Mouse (Mus musculus): ENCODE data around the gene Mtss1l. TPM values are rescaled to one million over a fixed set of nuclear protein-coding genes. Genes with fewer than 3 reads are reported as not detected.
A peak's percentile ranks its signal among the peaks of the same experiment; 100 is the strongest.

The Mtss1l gene
- total and polyA plus RNA-seq, 3 experiments: 0.64 to 0.66 TPM; not detected in 1

GRCm38 (mm10) chr8:110726893-110727292 is 5.6 kb downstream of the Mtss1l start:
- in situ Hi-C loops (cut with MboI; ENCODE audit: low pct_ligation_motif_present, low pct_unique_long_range_greater_than_20kb, low sequenced_read_pairs): no loop called here
- Histone ChIP-seq H3K36me3 (replicated peaks in 1 of 2; ENCODE audit: control insufficient read depth in 1 of 2, insufficient read depth in 1 of 2, low read length in 1 of 2) (no peaks in the 10 kb centered on the region), H3K79me2 (replicated peaks; ENCODE audit: control insufficient read depth, extremely low read depth, insufficient read depth, poor library complexity, severe bottlenecking) (no peaks in the 10 kb centered on the region), H3K27ac (ENCODE audit: insufficient read depth, low read depth) (no peak overlapping the region), H3K4me3 (replicated peaks in 1 of 3; ENCODE audit: low read depth in 2 of 3, low read length in 2 of 3, poor library complexity in 1 of 3) (no peak overlapping the region), H3K9ac (ENCODE audit: insufficient read depth, low read depth) (no peak overlapping the region), H3K27me3 (replicated peaks) (no peaks in the 10 kb centered on the region), H3K4me2 (ENCODE audit: insufficient read depth, low read depth, poor library complexity, severe bottlenecking) (no peak overlapping the region), H3K4me1 (ENCODE audit: control insufficient read depth in 1 of 2, insufficient read depth in 2 of 2) (peaks cover 0 to 3% of the 10 kb centered on the region in 2 experiments; a peak in 1 of 4 replicates), H3K9me3 (replicated peaks; ENCODE audit: low read length) (no peaks in the 10 kb centered on the region)
- peak; percentile 22 for DNase-seq (ENCODE audit: extremely low read depth)
- dilution Hi-C loops (cut with MboI; ENCODE audit: extremely low pct_ligation_motif_present, extremely low pct_unique_long_range_greater_than_20kb, low sequenced_read_pairs): no loop called here
- TF ChIP-seq POLR2AphosphoS2 (IDR thresholded peaks at IDR 0.05; ENCODE audit: low read depth, low read length): no peak
- TF ChIP-seq NRF1 (IDR thresholded peaks at IDR 0.05; ENCODE audit: low read depth, low read length): peak; percentile 60
- peak; percentile 44 for TF ChIP-seq RAD21 (IDR thresholded peaks at IDR 0.05; ENCODE audit: low read depth, low read length)
- TF ChIP-seq MAX (IDR thresholded peaks at IDR 0.05; ENCODE audit: low read length): no peak
- no peak for TF ChIP-seq UBTF (IDR thresholded peaks at IDR 0.05; ENCODE audit: low read depth, low read length)
- TF ChIP-seq POLR2A (IDR thresholded peaks at IDR 0.05; ENCODE audit: low read depth, low read length): no peak
- no peak for TF ChIP-seq ETS1 (conservative IDR thresholded peaks at IDR 0.05; ENCODE audit: low read depth, low read length)
- no peak for TF ChIP-seq JUN (IDR thresholded peaks at IDR 0.05; ENCODE audit: insufficient read depth, low read depth, low read length)
- no peak for TF ChIP-seq JUND (conservative IDR thresholded peaks at IDR 0.05; ENCODE audit: low read depth, low read length)
- TF ChIP-seq MXI1 (IDR thresholded peaks at IDR 0.05; ENCODE audit: low read depth, low read length): no peak
- TF ChIP-seq KAT2A (IDR thresholded peaks at IDR 0.05; ENCODE audit: insufficient replicate concordance, low read length): no peak
- TF ChIP-seq EP300 (IDR thresholded peaks at IDR 0.05; ENCODE audit: low read length): no peak
- no peak for TF ChIP-seq RCOR1 (conservative IDR thresholded peaks at IDR 0.05; ENCODE audit: low read depth, low read length)
- TF ChIP-seq SMC3 (IDR thresholded peaks at IDR 0.05; ENCODE audit: low read depth, low read length): peak; percentile 69
- TF ChIP-seq GABPA (IDR thresholded peaks at IDR 0.05; ENCODE audit: insufficient replicate concordance, low read depth, low read length): no peak
- TF ChIP-seq IRF4 (IDR thresholded peaks at IDR 0.05; ENCODE audit: low read depth, low read length): no peak
- no peak for TF ChIP-seq MEF2A (IDR thresholded peaks at IDR 0.05; ENCODE audit: borderline replicate concordance, low read depth, low read length)
- no peak for TF ChIP-seq ZMIZ1 (IDR thresholded peaks at IDR 0.05; ENCODE audit: low read depth, low read length)
- no peak for TF ChIP-seq HCFC1 (IDR thresholded peaks at IDR 0.05; ENCODE audit: low read depth, low read length)
- TF ChIP-seq MYC (IDR thresholded peaks at IDR 0.05; ENCODE audit: low read depth, low read length): no peak
- TF ChIP-seq USF2 (conservative IDR thresholded peaks at IDR 0.05; ENCODE audit: low read depth, low read length): no peak
- TF ChIP-seq TBP (conservative IDR thresholded peaks at IDR 0.05; ENCODE audit: low read depth, low read length): no peak
- no peak for TF ChIP-seq NELFE (IDR thresholded peaks at IDR 0.05; ENCODE audit: low read depth, low read length)
- TF ChIP-seq CTCF (conservative IDR thresholded peaks at IDR 0.05 in 1 of 2, IDR thresholded peaks at IDR 0.05 in 1 of 2; ENCODE audit: low read depth in 2 of 2, low read length in 2 of 2): peak; percentile 36 to 79; a peak in 3 of 4 replicates
- no peak for TF ChIP-seq ZNF384 (IDR thresholded peaks at IDR 0.05; ENCODE audit: low read depth, low read length)
- TF ChIP-seq BHLHE40 (IDR thresholded peaks at IDR 0.05; ENCODE audit: low read depth, low read length): no peak
- no peak for TF ChIP-seq TCF12 (IDR thresholded peaks at IDR 0.05; ENCODE audit: low read depth, low read length)
- TF ChIP-seq ELF1 (IDR thresholded peaks at IDR 0.05; ENCODE audit: low read depth, low read length): no peak
- TF ChIP-seq SIN3A (IDR thresholded peaks at IDR 0.05; ENCODE audit: low read length): no peak
- no peak for TF ChIP-seq E2F4 (IDR thresholded peaks at IDR 0.05; ENCODE audit: insufficient replicate concordance, low read depth, low read length)
- TF ChIP-seq USF1 (IDR thresholded peaks at IDR 0.05; ENCODE audit: low read depth, low read length): no peak
- TF ChIP-seq MAFK (IDR thresholded peaks at IDR 0.05; ENCODE audit: insufficient replicate concordance, low read length): no peak
- no peak for TF ChIP-seq CHD1 (IDR thresholded peaks at IDR 0.05; ENCODE audit: low read depth, low read length)
- TF ChIP-seq ZKSCAN1 (IDR thresholded peaks at IDR 0.05; ENCODE audit: borderline replicate concordance, low read depth, low read length): no peak
- 0 out of 2 replicates have a peak, but pooled peaks have one; percentile 52 for TF ChIP-seq MAZ (IDR thresholded peaks at IDR 0.05; ENCODE audit: low read depth, low read length)
- no peak for TF ChIP-seq ZC3H11A (IDR thresholded peaks at IDR 0.05; ENCODE audit: low read depth, low read length)
- peak; percentile 69; the same call in 1 of the 2 replicates for TF ChIP-seq CHD2 (IDR thresholded peaks at IDR 0.05; ENCODE audit: low read length)
- TF ChIP-seq PAX5 (IDR thresholded peaks at IDR 0.05; ENCODE audit: low read length): no peak

All from CH12.LX (cell line).